Mouse (Mus musculus) thymus, adult 2 months (tissue): ENCODE measurements around the gene Hoxb7. TPM values are rescaled to one million over a fixed set of nuclear protein-coding genes. Genes with fewer than 3 reads are reported as not detected.

Experiments
- DNase-seq: peaks from one replicate; pipeline ENCODE4 v3.0.0; 2021
- H3K27ac ChIP-seq: fragments of 200-500 bp; 2 replicates; pipeline ENCODE4 v1.5.1; 2012; ENCODE audit warnings: low read length, control low read depth; ENCODE audit not compliant: control insufficient read depth, insufficient read depth
- H3K27me3 ChIP-seq: fragments of 200-500 bp; 2 replicates; pipeline ENCODE4 v1.6.1; 2012; ENCODE audit warnings: mild to moderate bottlenecking, low read length, moderate library complexity, mixed read lengths; ENCODE audit not compliant: control insufficient read depth, insufficient read depth
- H3K36me3 ChIP-seq: fragments of 200-500 bp; 2 replicates; pipeline ENCODE4 v1.6.1; 2012; ENCODE audit warnings: mild to moderate bottlenecking, low read length, moderate library complexity; ENCODE audit not compliant: control insufficient read depth, insufficient read depth
- H3K4me1 ChIP-seq: fragments of 200-500 bp; replicated peaks from 2 replicates; pipeline ENCODE4 v1.6.1; 2012; ENCODE audit warnings: low read length; ENCODE audit not compliant: control insufficient read depth, insufficient read depth
- H3K4me3 ChIP-seq: fragments of 200-500 bp; 2 replicates; pipeline ENCODE4 v1.5.1; 2012; ENCODE audit warnings: mild to moderate bottlenecking, low read length, control low read depth, moderate library complexity; ENCODE audit not compliant: control insufficient read depth, insufficient read depth
- CTCF ChIP-seq: fragments of 200-500 bp; IDR thresholded peaks from 2 replicates; pipeline ENCODE4 v1.5.1; 2012; ENCODE audit warnings: mild to moderate bottlenecking, control low read depth, low read length, moderate library complexity, borderline replicate concordance; ENCODE audit not compliant: control insufficient read depth, poor library complexity, insufficient read depth; ENCODE audit errors: extremely low read depth
- POLR2A ChIP-seq: fragments of 200-500 bp; IDR thresholded peaks from 2 replicates; pipeline ENCODE4 v1.6.1; 2012; ENCODE audit warnings: mild to moderate bottlenecking, low read length, control low read depth, moderate library complexity; ENCODE audit not compliant: control insufficient read depth, poor library complexity, insufficient read depth; ENCODE audit errors: extremely low read depth
- WGBS: fragments of 180-500 bp; shearing (Covaris S2); methylation state at CpG from one replicate; pipeline ENCODE4 v1.1.7; 2018; 5-methylcytosine and 5-hydroxymethylcytosine counted together
- polyA plus RNA-seq: library from polyadenylated mRNA; depleted of rRNA; stranded (reverse); fragments of >200 nt; gene quantifications from 2 replicates; pipeline ENCODE4 v1.2.3, GENCODE M21; 2012

Gene Hoxb7
- polyA plus RNA-seq, 1 experiment: 0.09 TPM

GRCm38 (mm10) chr11:96305505-96306182, 19.2 kb downstream of the Hoxb7 start:
- 89% methylated on average over 6 of the region's 6 CpGs for WGBS
- H3K27ac ChIP-seq: no peak overlapping the region
- no peak for DNase-seq
- H3K36me3 ChIP-seq: no peaks in the 10 kb centered on the region
- peaks cover 7% of the 10 kb centered on the region for H3K27me3 ChIP-seq
- no peak for TF ChIP-seq POLR2A
- no peak for TF ChIP-seq CTCF
- H3K4me1 ChIP-seq: no peaks in the 10 kb centered on the region
- H3K4me3 ChIP-seq: no peak overlapping the region

- Histone ChIP-seq H3K4me3 (no peak overlapping the region), H3K27ac (no peak overlapping the region), H3K36me3 (no peaks in the 10 kb centered on the region), H3K4me1 (peaks cover 4% of the 10 kb centered on the region; the same call in 1 of the 2 replicates), H3K27me3 (peaks cover 7% of the 10 kb centered on the region)
- WGBS: 78% methylated on average over 7 of the region's 7 CpGs
- TF ChIP-seq CTCF (no peak), POLR2A (no peak)
- DNase-seq: no peak
These were observed 19.9 kb downstream of the Hoxb7 start for GRCm38 (mm10) chr11:96306183-96306907.

- 47% methylated on average over 13 of the region's 13 CpGs for WGBS
- Histone ChIP-seq H3K27ac (no peak overlapping the region), H3K27me3 (peaks cover 7% of the 10 kb centered on the region), H3K36me3 (no peaks in the 10 kb centered on the region), H3K4me1 (peaks cover 6% of the 10 kb centered on the region; the same call in 1 of the 2 replicates), H3K4me3 (no peak overlapping the region)
- DNase-seq: no peak
- TF ChIP-seq CTCF (no peak), POLR2A (no peak)
These were observed 20.5 kb downstream of the Hoxb7 start for GRCm38 (mm10) chr11:96306908-96307269.

DNA sequence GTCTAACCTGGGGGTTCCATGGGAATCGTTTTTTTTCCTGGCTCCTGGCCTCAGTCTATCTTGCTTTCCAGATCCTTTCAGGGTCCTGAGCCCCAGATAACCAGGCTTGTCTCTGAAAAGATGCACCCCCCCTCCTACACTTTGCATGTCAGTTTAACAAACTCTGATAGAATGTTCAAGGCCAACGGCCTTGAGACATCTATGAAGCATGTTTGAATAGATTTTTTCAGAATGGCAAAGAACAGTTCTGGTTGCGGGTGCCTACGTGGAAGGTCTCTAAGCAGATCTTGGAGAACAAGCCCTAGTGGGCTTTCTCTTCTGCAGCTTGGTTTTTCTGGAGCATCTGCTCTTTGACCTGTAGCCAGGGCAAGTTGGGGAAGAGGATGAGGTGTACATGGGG, 22.3 kb downstream of the Hoxb7 start:
- peaks cover 10% of the 10 kb centered on the region for H3K27me3 ChIP-seq
- no peaks in the 10 kb centered on the region for H3K36me3 ChIP-seq
- H3K27ac ChIP-seq: no peak overlapping the region
- WGBS: 65% methylated on average over 4 of the region's 4 CpGs
- H3K4me3 ChIP-seq: no peak overlapping the region
- DNase-seq: no peak
- peaks cover 9% of the 10 kb centered on the region; the same call in 1 of the 2 replicates for H3K4me1 ChIP-seq
- no peak for TF ChIP-seq CTCF
- TF ChIP-seq POLR2A: no peak

- 60% methylated on average over 4 of the region's 4 CpGs for WGBS
- Histone ChIP-seq H3K4me1 (peaks cover 9% of the 10 kb centered on the region; the same call in 1 of the 2 replicates), H3K4me3 (no peak overlapping the region), H3K27me3 (peaks cover 15% of the 10 kb centered on the region), H3K27ac (no peak overlapping the region), H3K36me3 (no peaks in the 10 kb centered on the region)
- DNase-seq: no peak
- no peak for TF ChIP-seq CTCF
- no peak for TF ChIP-seq POLR2A
These were observed 22.9 kb downstream of the Hoxb7 start for GRCm38 (mm10) chr11:96309288-96309687.

DNA sequence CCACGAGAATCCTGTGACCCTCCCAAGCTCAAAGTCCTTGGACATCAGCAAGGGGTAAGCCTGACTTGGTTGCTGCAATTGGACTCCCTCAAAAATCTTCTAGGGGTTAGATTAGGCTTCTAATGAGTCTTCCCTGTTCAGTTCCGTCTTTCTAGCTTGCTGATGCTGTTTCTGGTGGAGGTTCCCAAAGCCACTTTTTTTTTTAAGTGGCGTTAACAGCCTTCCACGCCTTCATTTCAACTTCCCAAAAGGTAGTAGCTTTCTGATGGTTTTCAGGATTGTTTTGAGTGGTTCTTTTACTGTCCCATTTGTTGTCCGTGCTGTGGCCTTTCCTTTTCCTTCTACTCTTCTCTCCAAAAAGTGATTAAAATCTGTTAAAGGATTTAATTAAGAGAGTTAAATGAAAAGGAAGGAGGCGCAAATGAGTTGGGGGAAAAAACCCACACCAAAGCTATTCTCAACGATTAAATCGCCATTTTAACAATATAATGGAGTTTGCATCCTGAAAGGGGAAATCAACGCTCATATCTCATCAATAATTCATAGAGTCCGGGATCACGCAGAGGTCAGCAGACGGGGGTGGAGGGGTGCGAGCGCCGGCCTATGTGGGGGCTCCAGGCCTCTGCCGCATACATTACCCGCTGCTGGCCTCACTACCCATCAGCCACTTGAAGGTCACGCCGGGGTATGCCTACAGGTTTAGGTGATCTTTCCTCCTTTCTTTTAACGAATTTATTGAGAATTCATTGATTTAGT, 23.9 kb downstream of the Hoxb7 start:
- H3K4me3 ChIP-seq: no peak overlapping the region
- no peak for DNase-seq
- peaks cover 9% of the 10 kb centered on the region; the same call in 1 of the 2 replicates for H3K4me1 ChIP-seq
- WGBS: 78% methylated on average over 20 of the region's 20 CpGs
- TF ChIP-seq POLR2A (no peak), CTCF (no peak)
- H3K27ac ChIP-seq: no peak overlapping the region
- no peaks in the 10 kb centered on the region for H3K36me3 ChIP-seq
- H3K27me3 ChIP-seq: peaks cover 19% of the 10 kb centered on the region
